Mouse (Mus musculus) lung, embryonic 16.5 days (tissue): ENCODE data around the gene Sit1. TPM values are rescaled to one million over a fixed set of nuclear protein-coding genes. Genes with fewer than 3 reads are reported as not detected.
A peak's percentile ranks its signal among the peaks of the same experiment; 100 is the strongest.

Source experiments
- ATAC-seq: fragments of 200-750 bp; cut with Nextera tagmentation; 2 replicates; pipeline ENCODE4 v1.8.0; 2017; ENCODE audit warnings: low read depth, mild to moderate bottlenecking, moderate library complexity
- H3K27ac ChIP-seq: fragments of 300-500 bp; sonication (generic); 2 replicates; pipeline ENCODE4 v1.5.1; 2014; ENCODE audit warnings: mild to moderate bottlenecking, control low read depth, low read length
- H3K27me3 ChIP-seq: fragments of 300-500 bp; sonication (generic); 2 replicates; pipeline ENCODE4 v1.6.1; 2014; ENCODE audit warnings: low read depth, low read length, mixed read lengths; ENCODE audit not compliant: control insufficient read depth, insufficient read depth
- H3K36me3 ChIP-seq: fragments of 300-500 bp; sonication (generic); 2 replicates; pipeline ENCODE4 v1.6.1; 2014; ENCODE audit warnings: low read length; ENCODE audit not compliant: control insufficient read depth, insufficient read depth
- H3K4me1 ChIP-seq: fragments of 300-500 bp; sonication (generic); replicated peaks from 2 replicates; pipeline ENCODE4 v1.6.1; 2014; ENCODE audit warnings: low read length, mixed read lengths; ENCODE audit not compliant: control insufficient read depth, insufficient read depth
- H3K4me2 ChIP-seq: fragments of 300-500 bp; sonication (generic); 2 replicates; pipeline ENCODE4 v1.6.1; 2014; ENCODE audit warnings: low read depth, low read length, control low read depth
- H3K4me3 ChIP-seq: fragments of 300-500 bp; sonication (generic); 2 replicates; pipeline ENCODE4 v1.5.1; 2014; ENCODE audit warnings: mild to moderate bottlenecking, low read length, control low read depth
- H3K9ac ChIP-seq: fragments of 300-500 bp; sonication (generic); 2 replicates; pipeline ENCODE4 v1.6.1; 2014; ENCODE audit warnings: low read length, control low read depth
- H3K9me3 ChIP-seq: fragments of 300-500 bp; sonication (generic); 2 replicates; pipeline ENCODE4 v1.6.1; 2016; ENCODE audit warnings: low read length; ENCODE audit not compliant: control insufficient read depth
- WGBS: fragments of 180-500 bp; shearing (Covaris S2); extraction: QIAGEN DNeasy Blood & Tissue Kit; methylation state at CpG from one replicate; pipeline ENCODE4 v1.1.7; 2014; 5-methylcytosine and 5-hydroxymethylcytosine counted together
- polyA plus RNA-seq: library from polyadenylated mRNA; unstranded; fragments of >200 nt; fragmentation: Nextera tagmentation; extraction: Ambion mirVana; gene quantifications from 2 replicates; pipeline ENCODE4 v1.2.1, GENCODE M21; 2015

Sit1 gene
- polyA plus RNA-seq, 1 experiment from 2014 or later: 0.25 TPM

- Histone ChIP-seq H3K4me2 (peak overlapping the region; percentile 92), H3K9ac (peak overlapping the region; percentile 98), H3K36me3 (peaks cover 23% of the 10 kb centered on the region), H3K9me3 (no peaks in the 10 kb centered on the region), H3K4me3 (peak overlapping the region; percentile 95), H3K4me1 (peaks cover 11% of the 10 kb centered on the region), H3K27me3 (no peaks in the 10 kb centered on the region), H3K27ac (peak overlapping the region; percentile 91)
- peak; percentile 80 for ATAC-seq
- WGBS: under 1% methylated on average over 59 of the region's 88 CpGs
Observed at GRCm38 (mm10) chr4:43442456-43443361, 40.8 kb downstream of the Sit1 start.

- Histone ChIP-seq H3K9me3 (no peaks in the 10 kb centered on the region), H3K27ac (peak overlapping the region; percentile 91), H3K4me3 (peak overlapping the region; percentile 95), H3K36me3 (peaks cover 17% of the 10 kb centered on the region), H3K27me3 (no peaks in the 10 kb centered on the region), H3K4me1 (peaks cover 11% of the 10 kb centered on the region), H3K4me2 (peak overlapping the region; percentile 92), H3K9ac (peak overlapping the region; percentile 98)
- peak; percentile 94 for ATAC-seq
- 0% methylated on average over 33 of the region's 33 CpGs for WGBS
Observed at GRCm38 (mm10) chr4:43442044-43442443, 41.5 kb downstream of the Sit1 start.

- H3K9ac ChIP-seq: peak within 1 kb of the TSS; percentile 98
- peak within 1 kb of the TSS; percentile 95 for H3K4me3 ChIP-seq
- H3K4me2 ChIP-seq: peak within 1 kb of the TSS; percentile 92
- H3K36me3 ChIP-seq: peaks cover 13% of the 10 kb centered on the region
- peaks cover 11% of the 10 kb centered on the region for H3K4me1 ChIP-seq
- H3K27ac ChIP-seq: peak within 1 kb of the TSS; percentile 91
- H3K9me3 ChIP-seq: no peaks in the 10 kb centered on the region
- ATAC-seq: no peak
- no peaks in the 10 kb centered on the region for H3K27me3 ChIP-seq
- WGBS: 22% methylated on average over 4 of the region's 4 CpGs
Observed at GRCm38 (mm10) chr4:43441639-43442038, 41.9 kb downstream of the Sit1 start, which contains the start of gene Tesk1. Gene Tesk1 (plus strand): TSS chr4:43441939.

DNA sequence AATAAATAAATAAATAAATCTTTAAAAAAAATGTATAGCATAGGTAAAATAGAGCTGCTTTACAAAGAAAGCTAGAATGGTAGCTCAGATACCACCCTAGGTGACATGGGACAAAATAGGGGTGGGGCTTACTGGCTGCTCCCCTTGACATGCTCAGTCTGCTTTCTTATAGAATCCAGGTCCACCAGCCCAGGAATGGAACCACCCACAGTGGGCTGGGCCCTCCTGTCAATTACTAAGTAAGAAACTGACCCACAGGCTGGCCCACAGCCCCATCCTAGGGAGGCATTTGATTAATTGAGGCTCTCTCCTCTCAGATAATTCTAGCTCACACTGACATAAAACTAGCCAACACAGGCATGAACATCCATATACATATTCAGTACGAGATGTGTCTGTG, 50.7 kb downstream of the Sit1 start:
- ATAC-seq: no peak
- Histone ChIP-seq H3K9ac (no peak overlapping the region), H3K27ac (no peak overlapping the region), H3K4me1 (peaks cover 10% of the 10 kb centered on the region), H3K4me3 (no peak overlapping the region), H3K36me3 (no peaks in the 10 kb centered on the region), H3K4me2 (no peak overlapping the region), H3K9me3 (no peaks in the 10 kb centered on the region), H3K27me3 (no peaks in the 10 kb centered on the region)
- 74% methylated on average over 1 of the region's 1 CpGs for WGBS

Other genes starting within 250 kb of the Sit1 start
- gene Atp8b5, start 216.6 kb downstream of the Sit1 start, polyA plus RNA-seq: 0.21 and 0.39 TPM in 2 replicates
- 12.9 and 15.1 TPM in 2 replicates for gene Rusc2, start 101.8 kb downstream of the Sit1 start, polyA plus RNA-seq
- gene Fam166b, start 54.6 kb downstream of the Sit1 start, polyA plus RNA-seq: 0.87 and 1.4 TPM in 2 replicates
- 2.2 and 3.4 TPM in 2 replicates for gene Tesk1, start 41.8 kb downstream of the Sit1 start, polyA plus RNA-seq
- 2.0 and 3.0 TPM in 2 replicates for gene Cd72, start 29.1 kb downstream of the Sit1 start, polyA plus RNA-seq
- gene Ccdc107, start 9.2 kb upstream of the Sit1 start, polyA plus RNA-seq: 73.7 and 73.8 TPM in 2 replicates
- 47.7 and 56.1 TPM in 2 replicates for gene Arhgef39, start 16.0 kb upstream of the Sit1 start, polyA plus RNA-seq
- 5.5 and 6.4 TPM in 2 replicates for gene Car9, start 23.2 kb upstream of the Sit1 start, polyA plus RNA-seq
- 203 and 218 TPM in 2 replicates for gene Tpm2, start 40.0 kb upstream of the Sit1 start, polyA plus RNA-seq
- gene Creb3, start 78.6 kb upstream of the Sit1 start, polyA plus RNA-seq: 69.5 and 70.9 TPM in 2 replicates
- gene Tln1, start 79.0 kb upstream of the Sit1 start, polyA plus RNA-seq: 68.7 and 84.9 TPM in 2 replicates
- 23.1 and 25.0 TPM in 2 replicates for gene Rgp1, start 95.0 kb upstream of the Sit1 start, polyA plus RNA-seq
- 21.0 and 21.3 TPM in 2 replicates for gene Gba2, start 95.1 kb upstream of the Sit1 start, polyA plus RNA-seq
- 0.38 and 1.1 TPM in 2 replicates for gene Msmp, start 100.8 kb upstream of the Sit1 start, polyA plus RNA-seq
- gene Npr2, start 148.2 kb upstream of the Sit1 start, polyA plus RNA-seq: 11.1 and 11.6 TPM in 2 replicates
- gene Spag8, start 169.9 kb upstream of the Sit1 start, polyA plus RNA-seq: 9.0 and 9.6 TPM in 2 replicates
- 120 and 127 TPM in 2 replicates for gene Hint2, start 172.7 kb upstream of the Sit1 start, polyA plus RNA-seq
- 4.8 and 5.4 TPM in 2 replicates for gene Tmem8b, start 185.2 kb upstream of the Sit1 start, polyA plus RNA-seq
- gene Fam221b, start 185.4 kb upstream of the Sit1 start, polyA plus RNA-seq: 2.2 and 2.8 TPM in 2 replicates
- gene Olfr70, start 217.1 kb upstream of the Sit1 start, polyA plus RNA-seq: not detected in 2 replicates
- 0.08 and 0.16 TPM in 2 replicates for gene Olfr71, start 226.5 kb upstream of the Sit1 start, polyA plus RNA-seq
- 2.0 and 2.9 TPM in 2 replicates for gene Hrct1, start 243.5 kb upstream of the Sit1 start, polyA plus RNA-seq
- gene Spaar, start 246.3 kb upstream of the Sit1 start, polyA plus RNA-seq: 1.2 and 2.1 TPM in 2 replicates